Mouse (Mus musculus) hindbrain, embryonic 12.5 days (tissue): ENCODE results near the gene 1700013G24Rik. TPM values are rescaled to one million over a fixed set of nuclear protein-coding genes. Genes with fewer than 3 reads are reported as not detected.

ENCODE experiments used
- ATAC-seq: fragments of 200-750 bp; cut with Nextera tagmentation; 2 replicates; pipeline ENCODE4 v1.8.0; 2017; ENCODE audit warnings: moderate TSS enrichment; ENCODE audit not compliant: low FRiP score
- H3K27ac ChIP-seq: fragments of 300-500 bp; sonication (generic); 2 replicates; pipeline ENCODE4 v1.5.1; 2016; ENCODE audit warnings: mild to moderate bottlenecking
- H3K27me3 ChIP-seq: fragments of 300-500 bp; sonication (generic); 2 replicates; pipeline ENCODE4 v1.6.1; 2016; ENCODE audit warnings: mild to moderate bottlenecking
- H3K36me3 ChIP-seq: fragments of 300-500 bp; sonication (generic); 2 replicates; pipeline ENCODE4 v1.6.1; 2016; ENCODE audit warnings: mild to moderate bottlenecking
- H3K4me1 ChIP-seq: fragments of 300-500 bp; sonication (generic); 2 replicates; pipeline ENCODE4 v1.6.1; 2016
- H3K4me2 ChIP-seq: fragments of 300-500 bp; sonication (generic); replicated peaks from 2 replicates; pipeline ENCODE4 v1.6.1; 2016; ENCODE audit warnings: mild to moderate bottlenecking
- H3K4me3 ChIP-seq: fragments of 300-500 bp; sonication (generic); 2 replicates; pipeline ENCODE4 v1.5.1; 2016; ENCODE audit warnings: mild to moderate bottlenecking
- H3K9ac ChIP-seq: fragments of 300-500 bp; sonication (generic); 2 replicates; pipeline ENCODE4 v1.6.1; 2016; ENCODE audit warnings: mild to moderate bottlenecking, moderate library complexity
- H3K9me3 ChIP-seq: fragments of 300-500 bp; sonication (generic); replicated peaks from 2 replicates; pipeline ENCODE4 v1.6.1; 2016; ENCODE audit warnings: mild to moderate bottlenecking
- WGBS: fragments of 180-500 bp; shearing (Covaris S2); methylation state at CpG from one replicate; pipeline ENCODE4 v1.1.7; 2016; 5-methylcytosine and 5-hydroxymethylcytosine counted together
- polyA plus RNA-seq: library from polyadenylated mRNA; unstranded; fragments of >200 nt; fragmentation: Nextera tagmentation; extraction: Ambion mirVana; gene quantifications from 2 replicates; pipeline ENCODE4 v1.2.1, GENCODE M21; 2016

The 1700013G24Rik gene
- polyA plus RNA-seq, 1 experiment from 2014 or later: not detected

- Histone ChIP-seq H3K4me2 (no peak overlapping the region), H3K27ac (no peak overlapping the region), H3K4me1 (no peaks in the 10 kb centered on the region), H3K27me3 (no peaks in the 10 kb centered on the region), H3K36me3 (no peaks in the 10 kb centered on the region), H3K9ac (no peak overlapping the region), H3K4me3 (no peak overlapping the region), H3K9me3 (no peaks in the 10 kb centered on the region)
- ATAC-seq: no peak
- 60% methylated on average over 14 of the region's 14 CpGs for WGBS
Measured at GRCm38 (mm10) chr4:137460676-137461075, 7.6 kb downstream of the 1700013G24Rik start.

- no peak for ATAC-seq
- H3K27me3 ChIP-seq: no peaks in the 10 kb centered on the region
- H3K9me3 ChIP-seq: no peaks in the 10 kb centered on the region
- WGBS: 70% methylated on average over 4 of the region's 4 CpGs
- H3K9ac ChIP-seq: no peak overlapping the region
- H3K27ac ChIP-seq: no peak overlapping the region
- H3K36me3 ChIP-seq: no peaks in the 10 kb centered on the region
- no peaks in the 10 kb centered on the region for H3K4me1 ChIP-seq
- H3K4me2 ChIP-seq: no peak overlapping the region
- H3K4me3 ChIP-seq: no peak overlapping the region
Measured at GRCm38 (mm10) chr4:137461217-137461616, 8.1 kb downstream of the 1700013G24Rik start.

- H3K4me2 ChIP-seq: no peak overlapping the region
- ATAC-seq: no peak
- no peaks in the 10 kb centered on the region for H3K4me1 ChIP-seq
- H3K9me3 ChIP-seq: no peaks in the 10 kb centered on the region
- 87% methylated on average over 16 of the region's 16 CpGs for WGBS
- H3K9ac ChIP-seq: no peak overlapping the region
- H3K4me3 ChIP-seq: no peak overlapping the region
- H3K27ac ChIP-seq: no peak overlapping the region
- H3K27me3 ChIP-seq: no peaks in the 10 kb centered on the region
- no peaks in the 10 kb centered on the region for H3K36me3 ChIP-seq
Measured at GRCm38 (mm10) chr4:137461981-137462690, 9.1 kb downstream of the 1700013G24Rik start.

GRCm38 (mm10) chr4:137465125-137465787 lies 12.2 kb downstream of the 1700013G24Rik start:
- H3K4me2 ChIP-seq: no peak overlapping the region
- 0 out of 2 replicates have a peak, but pooled peaks cover 6% of the 10 kb centered on the region for H3K27me3 ChIP-seq
- ATAC-seq: no peak
- H3K9ac ChIP-seq: no peak overlapping the region
- no peaks in the 10 kb centered on the region for H3K9me3 ChIP-seq
- 70% methylated on average over 13 of the region's 13 CpGs for WGBS
- no peak overlapping the region for H3K27ac ChIP-seq
- H3K36me3 ChIP-seq: no peaks in the 10 kb centered on the region
- H3K4me1 ChIP-seq: peaks cover 21% of the 10 kb centered on the region
- H3K4me3 ChIP-seq: no peak overlapping the region

GRCm38 (mm10) chr4:137466991-137467390 lies 13.9 kb downstream of the 1700013G24Rik start:
- no peak overlapping the region for H3K4me2 ChIP-seq
- H3K9ac ChIP-seq: no peak overlapping the region
- peaks cover 30% of the 10 kb centered on the region for H3K4me1 ChIP-seq
- H3K4me3 ChIP-seq: no peak overlapping the region
- 73% methylated on average over 4 of the region's 4 CpGs for WGBS
- no peak for ATAC-seq
- no peak overlapping the region for H3K27ac ChIP-seq
- no peaks in the 10 kb centered on the region for H3K9me3 ChIP-seq
- H3K36me3 ChIP-seq: no peaks in the 10 kb centered on the region
- 0 out of 2 replicates have a peak, but pooled peaks cover 6% of the 10 kb centered on the region for H3K27me3 ChIP-seq

GRCm38 (mm10) chr4:137467525-137467924 lies 14.4 kb downstream of the 1700013G24Rik start:
- no peak overlapping the region for H3K9ac ChIP-seq
- no peaks in the 10 kb centered on the region for H3K36me3 ChIP-seq
- H3K4me1 ChIP-seq: peaks cover 30% of the 10 kb centered on the region
- 91% methylated on average over 2 of the region's 2 CpGs for WGBS
- no peak overlapping the region for H3K4me2 ChIP-seq
- H3K9me3 ChIP-seq: no peaks in the 10 kb centered on the region
- 0 out of 2 replicates have a peak, but pooled peaks cover 6% of the 10 kb centered on the region for H3K27me3 ChIP-seq
- ATAC-seq: no peak
- no peak overlapping the region for H3K4me3 ChIP-seq
- H3K27ac ChIP-seq: 0 out of 2 replicates have a peak overlapping the region, but pooled peaks have one; percentile 24

- H3K27ac ChIP-seq: peak within 1 kb of the TSS; percentile 24; the same call in 1 of the 2 replicates
- peak; percentile 88 for ATAC-seq
- H3K4me1 ChIP-seq: peaks cover 30% of the 10 kb centered on the region
- WGBS: under 1% methylated on average over 62 of the region's 72 CpGs
- no peaks in the 10 kb centered on the region for H3K36me3 ChIP-seq
- H3K9ac ChIP-seq: peak within 1 kb of the TSS; percentile 75
- peak within 1 kb of the TSS; percentile 62 for H3K4me3 ChIP-seq
- H3K4me2 ChIP-seq: peak within 1 kb of the TSS; percentile 93
- H3K27me3 ChIP-seq: 0 out of 2 replicates have a peak, but pooled peaks cover 6% of the 10 kb centered on the region
- H3K9me3 ChIP-seq: no peaks in the 10 kb centered on the region
Measured at GRCm38 (mm10) chr4:137468260-137469080, 15.4 kb downstream of the 1700013G24Rik start, which contains the start of gene Hspg2. Hspg2 (plus strand) TSS chr4:137468769.

GRCm38 (mm10) chr4:137469081-137469844 lies 16.2 kb downstream of the 1700013G24Rik start:
- peak overlapping the region; percentile 93 for H3K4me2 ChIP-seq
- H3K4me1 ChIP-seq: peaks cover 38% of the 10 kb centered on the region
- H3K9ac ChIP-seq: peak overlapping the region; percentile 75
- 6% methylated on average over 20 of the region's 20 CpGs for WGBS
- H3K9me3 ChIP-seq: no peaks in the 10 kb centered on the region
- peak; percentile 33; the same call in 1 of the 2 replicates for ATAC-seq
- H3K27ac ChIP-seq: no peak overlapping the region; the same call in 1 of the 2 replicates
- H3K4me3 ChIP-seq: peak overlapping the region; percentile 62
- no peaks in the 10 kb centered on the region for H3K36me3 ChIP-seq
- 0 out of 2 replicates have a peak, but pooled peaks cover 6% of the 10 kb centered on the region for H3K27me3 ChIP-seq

- no peaks in the 10 kb centered on the region for H3K9me3 ChIP-seq
- no peaks in the 10 kb centered on the region for H3K36me3 ChIP-seq
- 0 out of 2 replicates have a peak overlapping the region, but pooled peaks have one; percentile 75 for H3K9ac ChIP-seq
- peaks cover 38% of the 10 kb centered on the region for H3K4me1 ChIP-seq
- 0 out of 2 replicates have a peak, but pooled peaks cover 6% of the 10 kb centered on the region for H3K27me3 ChIP-seq
- peak overlapping the region; percentile 62 for H3K4me3 ChIP-seq
- H3K4me2 ChIP-seq: peak overlapping the region; percentile 93
- WGBS: 35% methylated on average over 15 of the region's 15 CpGs
- no peak overlapping the region for H3K27ac ChIP-seq
- no peak for ATAC-seq
Measured at GRCm38 (mm10) chr4:137469845-137470692, 17.0 kb downstream of the 1700013G24Rik start.

GRCm38 (mm10) chr4:137470701-137471317 lies 17.7 kb downstream of the 1700013G24Rik start:
- H3K27me3 ChIP-seq: 0 out of 2 replicates have a peak, but pooled peaks cover 6% of the 10 kb centered on the region
- WGBS: 65% methylated on average over 9 of the region's 9 CpGs
- peaks cover 38% of the 10 kb centered on the region for H3K4me1 ChIP-seq
- H3K9me3 ChIP-seq: no peaks in the 10 kb centered on the region
- H3K4me2 ChIP-seq: peak overlapping the region; percentile 93
- no peaks in the 10 kb centered on the region for H3K36me3 ChIP-seq
- H3K9ac ChIP-seq: no peak overlapping the region
- ATAC-seq: no peak
- H3K4me3 ChIP-seq: 0 out of 2 replicates have a peak overlapping the region, but pooled peaks have one; percentile 62
- H3K27ac ChIP-seq: no peak overlapping the region
